In the genomic region with DNA sequence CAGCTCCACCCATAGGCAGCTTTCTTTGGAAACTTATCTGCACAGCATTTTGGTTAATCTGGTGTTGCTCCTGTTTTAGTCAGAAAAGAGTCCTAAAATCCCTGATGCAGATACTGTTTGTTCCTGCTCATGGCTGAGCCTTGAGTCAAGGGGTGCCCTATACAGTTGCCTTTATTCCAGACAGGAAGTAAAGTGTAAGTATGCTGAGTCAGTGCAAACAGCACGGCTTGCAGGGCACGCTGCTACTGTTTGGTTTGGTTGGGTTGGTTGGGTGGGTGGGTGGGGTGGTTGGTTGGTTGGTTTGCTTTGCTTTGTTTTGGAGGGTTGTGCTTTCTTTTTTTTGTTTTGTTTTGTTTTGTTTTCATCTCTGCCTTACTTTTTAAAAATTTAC, we compare ENCODE assay signal across 8 mouse cellular contexts.
DNase-seq lines count a peak whose midpoint lies in the region; ATAC-seq and TF ChIP-seq lines count a peak whose summit lies in the region.
"Had no signal": no experiment of that assay in that cellular context is flagged by ENCODE, and none has a peak within 500 bp of the region (broad histone marks: within the 10 kb centered on the region; RNA-seq: fewer than 3 reads in every experiment).

No protein-coding gene starts in this region.

- no peaks in the 10 kb centered on the region for H3K36me3 ChIP-seq in hindbrain, embryonic 15.5 days
- no peaks in the 10 kb centered on the region for H3K36me3 ChIP-seq in hindbrain, embryonic 10.5 days
- H3K36me3 ChIP-seq in midbrain, embryonic 16.5 days (ENCODE audit: control insufficient read depth, insufficient read depth, low read length), result no peaks in the 10 kb centered on the region
- no peaks in the 10 kb centered on the region for H3K36me3 ChIP-seq in midbrain, embryonic 10.5 days
- H3K36me3 ChIP-seq in hindbrain, postnatal 0 days (ENCODE audit: insufficient read depth, low read length), result no peaks in the 10 kb centered on the region
- no peaks in the 10 kb centered on the region for H3K36me3 ChIP-seq in stomach, embryonic 16.5 days (ENCODE audit: control insufficient read depth, insufficient read depth, low read length)

- H3K4me2 ChIP-seq in hindbrain, embryonic 15.5 days, result no peak overlapping the region
- H3K4me2 ChIP-seq in midbrain, embryonic 16.5 days (ENCODE audit: low read length), result peak overlapping the region; percentile 38
- peak overlapping the region; percentile 8; the same call in 1 of the 2 replicates for H3K4me2 ChIP-seq in hindbrain, postnatal 0 days (ENCODE audit: low read depth, low read length)
- no peak overlapping the region for H3K4me2 ChIP-seq in stomach, embryonic 16.5 days (ENCODE audit: low read depth, low read length)

- ATAC-seq in hindbrain, embryonic 15.5 days (ENCODE audit: low FRiP score, low read depth), result no peak
- 0 out of 2 replicates have a peak, but pooled peaks have one; percentile 22 for ATAC-seq in midbrain, embryonic 16.5 days
- no peak for ATAC-seq in hindbrain, postnatal 0 days
- peak; percentile 85 for ATAC-seq in stomach, embryonic 16.5 days (ENCODE audit: insufficient read depth, low FRiP score)

- H3K9ac ChIP-seq in hindbrain, embryonic 15.5 days, result no peak overlapping the region
- H3K9ac ChIP-seq in midbrain, embryonic 16.5 days (ENCODE audit: low read depth, low read length), result peak overlapping the region; percentile 18; the same call in 1 of the 2 replicates
- no peak overlapping the region for H3K9ac ChIP-seq in hindbrain, postnatal 0 days (replicated peaks; ENCODE audit: low read length)
- no peak overlapping the region for H3K9ac ChIP-seq in stomach, embryonic 16.5 days (ENCODE audit: low read length)

- WGBS in hindbrain, embryonic 15.5 days, result 58% methylated on average over 2 of the region's 2 CpGs
- WGBS in hindbrain, embryonic 10.5 days, result 76% methylated on average over 2 of the region's 2 CpGs
- 63% methylated on average over 2 of the region's 2 CpGs for WGBS in midbrain, embryonic 16.5 days
- WGBS in midbrain, embryonic 10.5 days, result 90% methylated on average over 2 of the region's 2 CpGs
- 56% methylated on average over 2 of the region's 2 CpGs for WGBS in hindbrain, postnatal 0 days
- WGBS in stomach, embryonic 16.5 days, result 41% methylated on average over 2 of the region's 2 CpGs

- H3K27me3 ChIP-seq in hindbrain, embryonic 15.5 days, result no peaks in the 10 kb centered on the region
- no peaks in the 10 kb centered on the region for H3K27me3 ChIP-seq in hindbrain, embryonic 10.5 days (ENCODE audit: insufficient read depth, poor library complexity, severe bottlenecking)
- H3K27me3 ChIP-seq in midbrain, embryonic 16.5 days (ENCODE audit: control insufficient read depth, insufficient read depth, low read depth, low read length), result no peaks in the 10 kb centered on the region
- H3K27me3 ChIP-seq in midbrain, embryonic 10.5 days (ENCODE audit: low read depth, poor library complexity, severe bottlenecking), result no peaks in the 10 kb centered on the region
- H3K27me3 ChIP-seq in hindbrain, postnatal 0 days (ENCODE audit: insufficient read depth, low read length), result no peaks in the 10 kb centered on the region
- no peaks in the 10 kb centered on the region for H3K27me3 ChIP-seq in stomach, embryonic 16.5 days (ENCODE audit: control insufficient read depth, insufficient read depth, low read length)

- peaks cover 24% of the 10 kb centered on the region for H3K4me1 ChIP-seq in hindbrain, embryonic 15.5 days (replicated peaks)
- peaks cover 28% of the 10 kb centered on the region for H3K4me1 ChIP-seq in hindbrain, embryonic 10.5 days (replicated peaks)
- peaks cover 22% of the 10 kb centered on the region for H3K4me1 ChIP-seq in midbrain, embryonic 16.5 days (ENCODE audit: control insufficient read depth, insufficient read depth, low read length)
- peaks cover 26% of the 10 kb centered on the region for H3K4me1 ChIP-seq in midbrain, embryonic 10.5 days
- 0 out of 2 replicates have a peak, but pooled peaks cover 12% of the 10 kb centered on the region for H3K4me1 ChIP-seq in hindbrain, postnatal 0 days (ENCODE audit: insufficient read depth, low read length)
- peaks cover 17% of the 10 kb centered on the region for H3K4me1 ChIP-seq in stomach, embryonic 16.5 days (ENCODE audit: control insufficient read depth, insufficient read depth, low read length)

- H3K4me3 ChIP-seq in hindbrain, embryonic 15.5 days, result no peak overlapping the region
- H3K4me3 ChIP-seq in hindbrain, embryonic 10.5 days, result no peak overlapping the region
- H3K4me3 ChIP-seq in midbrain, embryonic 16.5 days (ENCODE audit: low read depth, low read length), result no peak overlapping the region
- no peak overlapping the region for H3K4me3 ChIP-seq in midbrain, embryonic 10.5 days
- no peak overlapping the region for H3K4me3 ChIP-seq in hindbrain, postnatal 0 days (ENCODE audit: low read length)
- H3K4me3 ChIP-seq in stomach, embryonic 16.5 days (replicated peaks; ENCODE audit: low read length), result no peak overlapping the region

- peak overlapping the region; percentile 44 for H3K27ac ChIP-seq in hindbrain, embryonic 15.5 days (replicated peaks)
- H3K27ac ChIP-seq in hindbrain, embryonic 10.5 days, result no peak overlapping the region
- peak overlapping the region; percentile 84 for H3K27ac ChIP-seq in midbrain, embryonic 16.5 days (ENCODE audit: low read length)
- H3K27ac ChIP-seq in midbrain, embryonic 10.5 days (replicated peaks), result no peak overlapping the region
- peak overlapping the region; percentile 7; the same call in 1 of the 2 replicates for H3K27ac ChIP-seq in hindbrain, postnatal 0 days
- peak overlapping the region; percentile 77 for H3K27ac ChIP-seq in stomach, embryonic 16.5 days (ENCODE audit: low read length)

- DNase-seq in hindbrain, embryonic 10.5 days (ENCODE audit: low spot score), result no peak
- no peak for DNase-seq in midbrain, embryonic 10.5 days (ENCODE audit: low spot score)
- no peak for DNase-seq in hindbrain, postnatal 0 days (ENCODE audit: low spot score)
- no peak for DNase-seq in cerebellum, adult 11 months
- DNase-seq: spleen, adult 18-20 months had no signal

- no peak for TF ChIP-seq CTCF in hindbrain, postnatal 0 days (IDR thresholded peaks at IDR 0.05; ENCODE audit: low read depth)

- H3K9me3 ChIP-seq in hindbrain, embryonic 15.5 days, result no peaks in the 10 kb centered on the region
- H3K9me3 ChIP-seq in hindbrain, embryonic 10.5 days, result no peaks in the 10 kb centered on the region
- H3K9me3 ChIP-seq in midbrain, embryonic 16.5 days (replicated peaks; ENCODE audit: control insufficient read depth, low read length, poor library complexity, severe bottlenecking), result no peaks in the 10 kb centered on the region
- H3K9me3 ChIP-seq in midbrain, embryonic 10.5 days (replicated peaks), result no peaks in the 10 kb centered on the region
- no peaks in the 10 kb centered on the region for H3K9me3 ChIP-seq in hindbrain, postnatal 0 days (ENCODE audit: low read length)
- no peaks in the 10 kb centered on the region for H3K9me3 ChIP-seq in stomach, embryonic 16.5 days (replicated peaks; ENCODE audit: control insufficient read depth, low read length)

Comparison
In these comparisons a context has a peak if more than half of its experiments do, and no peak if none do; other contexts are left out.
1. H3K27ac ChIP-seq: peak in hindbrain, embryonic 15.5 days (single experiment), midbrain, embryonic 16.5 days (single experiment), hindbrain, postnatal 0 days (single experiment) and stomach, embryonic 16.5 days (single experiment); none in hindbrain, embryonic 10.5 days (single experiment) and midbrain, embryonic 10.5 days (single experiment).
2. H3K4me2 ChIP-seq: peak in midbrain, embryonic 16.5 days (single experiment) and hindbrain, postnatal 0 days (single experiment); none in hindbrain, embryonic 15.5 days (single experiment) and stomach, embryonic 16.5 days (single experiment).
3. ATAC-seq: peak in midbrain, embryonic 16.5 days (single experiment) and stomach, embryonic 16.5 days (single experiment); none in hindbrain, embryonic 15.5 days (single experiment) and hindbrain, postnatal 0 days (single experiment).